Mouse (Mus musculus): Measurements from ENCODE around the gene Axin1. TPM values are rescaled to one million over a fixed set of nuclear protein-coding genes. Genes with fewer than 3 reads are reported as not detected.

The Axin1 gene
- polyA plus RNA-seq, 1 experiment from 2014 or later: 17.9 TPM

DNA sequence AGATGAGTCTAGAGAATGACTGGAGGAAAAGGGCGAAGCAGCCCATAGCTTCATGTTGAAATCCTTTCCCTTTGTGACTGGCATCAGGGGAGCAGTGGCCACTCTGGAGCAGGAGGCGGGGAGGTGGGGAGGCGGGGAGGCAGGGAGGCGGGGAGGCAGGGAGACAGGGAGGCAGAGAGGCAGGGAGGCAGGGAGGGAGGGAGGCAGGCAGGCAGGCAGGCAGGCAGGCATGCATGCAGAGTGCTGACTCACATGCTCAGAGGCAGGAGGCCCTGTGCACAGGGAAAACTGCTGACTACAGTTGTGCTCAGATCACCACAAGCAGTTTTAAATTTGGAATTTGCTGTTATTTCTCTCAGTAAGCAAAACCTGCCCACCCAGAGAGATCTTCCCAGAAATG lies 37.0 kb upstream of the Axin1 start:
- 53% methylated on average over 2 of the region's 4 CpGs for WGBS
- H3K9ac ChIP-seq (replicated peaks; ENCODE audit: low read length): no peak overlapping the region
- no peaks in the 10 kb centered on the region for H3K36me3 ChIP-seq (replicated peaks; ENCODE audit: control insufficient read depth, insufficient read depth, low read depth, low read length)
- H3K4me2 ChIP-seq (ENCODE audit: low read depth, low read length): no peak overlapping the region
- H3K4me3 ChIP-seq (ENCODE audit: low read depth, low read length): no peak overlapping the region
- DNase-seq (ENCODE audit: low spot score): peak; percentile 15
- no peaks in the 10 kb centered on the region for H3K27me3 ChIP-seq (ENCODE audit: control insufficient read depth, insufficient read depth, low read length)
- no peak overlapping the region for H3K27ac ChIP-seq (replicated peaks; ENCODE audit: low read depth, low read length)
- no peak for ATAC-seq (replicated peaks; ENCODE audit: insufficient number of reproducible peaks, low FRiP score, low TSS enrichment, low read depth)
- H3K9me3 ChIP-seq (replicated peaks; ENCODE audit: control insufficient read depth, low read length): no peaks in the 10 kb centered on the region
- no peaks in the 10 kb centered on the region for H3K4me1 ChIP-seq (ENCODE audit: control insufficient read depth, insufficient read depth, low read length)

DNA sequence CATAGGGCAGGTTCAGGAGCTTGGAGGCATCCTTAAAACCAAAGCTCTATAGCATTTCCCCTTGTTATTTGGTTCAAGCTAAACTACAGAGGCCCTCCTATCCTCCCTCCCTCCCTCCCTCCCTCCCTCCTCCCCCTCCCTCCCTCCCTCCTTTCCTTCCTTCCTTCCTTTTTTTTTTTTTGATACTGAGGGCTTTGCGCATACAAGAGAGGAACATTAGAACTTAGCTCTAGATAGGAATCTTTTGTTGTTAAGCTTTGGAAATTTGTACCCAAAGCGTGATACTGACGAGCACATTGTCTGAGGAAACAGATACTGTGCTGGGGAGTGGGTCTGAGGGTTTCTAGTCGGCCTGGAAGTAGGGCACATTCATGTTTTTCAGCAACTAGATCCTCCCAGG lies 32.9 kb upstream of the Axin1 start:
- 65% methylated on average over 4 of the region's 4 CpGs for WGBS
- H3K4me1 ChIP-seq (ENCODE audit: control insufficient read depth, insufficient read depth, low read length): no peaks in the 10 kb centered on the region
- no peak for DNase-seq (ENCODE audit: low spot score)

DNA sequence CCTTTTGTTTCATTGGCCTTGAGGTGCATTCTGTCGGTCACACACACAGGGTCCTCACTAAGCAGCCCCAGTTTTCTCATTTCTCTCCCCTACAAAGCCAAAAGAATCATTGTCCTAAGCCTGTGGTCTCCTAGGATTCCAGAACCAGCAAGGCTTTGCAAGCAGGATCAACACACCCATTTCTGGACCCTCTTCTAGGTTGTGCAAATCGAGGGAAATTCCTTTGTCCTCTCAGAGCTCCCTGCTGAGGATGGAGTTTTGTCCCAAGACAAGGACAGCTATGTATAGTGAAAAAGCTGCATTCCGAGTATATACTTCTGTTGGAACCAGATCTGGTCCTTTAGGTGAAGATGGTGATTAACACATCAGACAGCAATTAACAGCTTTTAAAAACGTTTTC lies 28.3 kb upstream of the Axin1 start:
- Histone ChIP-seq H3K27ac (replicated peaks; ENCODE audit: low read depth, low read length) (no peak overlapping the region), H3K9me3 (replicated peaks; ENCODE audit: control insufficient read depth, low read length) (no peaks in the 10 kb centered on the region), H3K9ac (replicated peaks; ENCODE audit: low read length) (no peak overlapping the region), H3K4me1 (ENCODE audit: control insufficient read depth, insufficient read depth, low read length) (0 out of 2 replicates have a peak, but pooled peaks cover 2% of the 10 kb centered on the region), H3K4me2 (ENCODE audit: low read depth, low read length) (no peak overlapping the region), H3K27me3 (ENCODE audit: control insufficient read depth, insufficient read depth, low read length) (peaks cover 40% of the 10 kb centered on the region), H3K4me3 (ENCODE audit: low read depth, low read length) (no peak overlapping the region), H3K36me3 (replicated peaks; ENCODE audit: control insufficient read depth, insufficient read depth, low read depth, low read length) (no peaks in the 10 kb centered on the region)
- DNase-seq (ENCODE audit: low spot score) (no peak), ATAC-seq (replicated peaks; ENCODE audit: insufficient number of reproducible peaks, low FRiP score, low TSS enrichment, low read depth) (no peak)
- WGBS: 20% methylated on average over 4 of the region's 4 CpGs

More for the DNA sequence above, 32.9 kb upstream of the Axin1 start:
- Histone ChIP-seq H3K27me3 (ENCODE audit: control insufficient read depth, insufficient read depth, low read length) (peaks cover under 1% of the 10 kb centered on the region), H3K4me3 (ENCODE audit: low read depth, low read length) (no peak overlapping the region), H3K9ac (replicated peaks; ENCODE audit: low read length) (no peak overlapping the region), H3K9me3 (replicated peaks; ENCODE audit: control insufficient read depth, low read length) (no peaks in the 10 kb centered on the region), H3K36me3 (replicated peaks; ENCODE audit: control insufficient read depth, insufficient read depth, low read depth, low read length) (no peaks in the 10 kb centered on the region), H3K4me2 (ENCODE audit: low read depth, low read length) (no peak overlapping the region), H3K27ac (replicated peaks; ENCODE audit: low read depth, low read length) (no peak overlapping the region)
- ATAC-seq (replicated peaks; ENCODE audit: insufficient number of reproducible peaks, low FRiP score, low TSS enrichment, low read depth): no peak

DNA sequence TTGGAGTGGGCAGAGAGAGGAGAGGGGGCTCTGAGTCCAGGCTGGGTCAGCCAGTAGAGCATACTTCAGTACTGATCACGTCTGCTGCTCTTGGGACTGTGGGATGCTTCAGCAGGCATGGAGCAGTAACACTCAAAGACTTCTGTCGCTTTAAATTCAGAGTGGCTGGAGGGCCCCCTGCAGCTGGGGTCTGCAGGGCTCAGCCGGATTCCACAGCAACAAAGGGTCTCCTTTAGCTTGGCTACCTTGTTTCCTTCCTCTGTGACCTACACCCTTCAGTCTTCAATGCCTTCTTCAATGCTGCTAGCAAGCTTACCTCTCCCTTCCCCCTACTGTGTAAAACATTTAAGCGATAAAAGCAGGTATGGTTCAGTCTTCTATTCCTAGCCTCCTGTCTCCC lies 27.5 kb upstream of the Axin1 start:
- Histone ChIP-seq H3K9me3 (replicated peaks; ENCODE audit: control insufficient read depth, low read length) (no peaks in the 10 kb centered on the region), H3K4me3 (ENCODE audit: low read depth, low read length) (no peak overlapping the region), H3K4me1 (ENCODE audit: control insufficient read depth, insufficient read depth, low read length) (0 out of 2 replicates have a peak, but pooled peaks cover 2% of the 10 kb centered on the region), H3K27me3 (ENCODE audit: control insufficient read depth, insufficient read depth, low read length) (peaks cover 48% of the 10 kb centered on the region), H3K36me3 (replicated peaks; ENCODE audit: control insufficient read depth, insufficient read depth, low read depth, low read length) (no peaks in the 10 kb centered on the region), H3K27ac (replicated peaks; ENCODE audit: low read depth, low read length) (no peak overlapping the region), H3K4me2 (ENCODE audit: low read depth, low read length) (no peak overlapping the region), H3K9ac (replicated peaks; ENCODE audit: low read length) (no peak overlapping the region)
- 2% methylated on average over 4 of the region's 4 CpGs for WGBS
- no peak for ATAC-seq (replicated peaks; ENCODE audit: insufficient number of reproducible peaks, low FRiP score, low TSS enrichment, low read depth)
- DNase-seq (ENCODE audit: low spot score): no peak

DNA sequence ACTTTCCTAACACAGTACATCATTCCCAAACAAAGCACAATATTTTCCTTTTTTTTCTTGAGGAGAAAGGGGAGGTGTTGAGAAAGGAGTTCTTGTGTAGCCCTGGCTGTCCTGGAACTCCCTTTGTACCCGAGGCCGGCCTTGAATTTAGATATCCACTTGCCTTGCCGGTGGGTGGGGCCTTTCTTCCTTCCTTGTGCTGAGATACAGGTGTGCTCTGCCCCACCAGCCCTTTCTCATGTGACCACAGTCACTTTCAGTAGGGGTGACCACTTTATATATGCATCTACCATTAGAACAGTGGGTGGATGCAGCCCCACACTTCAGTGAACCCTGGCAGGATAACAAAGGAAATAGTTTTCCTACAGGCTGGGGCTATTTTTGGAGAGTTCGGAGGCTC lies 26.8 kb upstream of the Axin1 start:
- DNase-seq (ENCODE audit: low spot score) (no peak), ATAC-seq (replicated peaks; ENCODE audit: insufficient number of reproducible peaks, low FRiP score, low TSS enrichment, low read depth) (no peak)
- Histone ChIP-seq H3K4me3 (ENCODE audit: low read depth, low read length) (no peak overlapping the region), H3K4me1 (ENCODE audit: control insufficient read depth, insufficient read depth, low read length) (0 out of 2 replicates have a peak, but pooled peaks cover 2% of the 10 kb centered on the region), H3K27me3 (ENCODE audit: control insufficient read depth, insufficient read depth, low read length) (peaks cover 48% of the 10 kb centered on the region), H3K27ac (replicated peaks; ENCODE audit: low read depth, low read length) (no peak overlapping the region), H3K9me3 (replicated peaks; ENCODE audit: control insufficient read depth, low read length) (no peaks in the 10 kb centered on the region), H3K9ac (replicated peaks; ENCODE audit: low read length) (no peak overlapping the region), H3K36me3 (replicated peaks; ENCODE audit: control insufficient read depth, insufficient read depth, low read depth, low read length) (no peaks in the 10 kb centered on the region), H3K4me2 (ENCODE audit: low read depth, low read length) (no peak overlapping the region)
- WGBS: 14% methylated on average over 4 of the region's 4 CpGs

DNA sequence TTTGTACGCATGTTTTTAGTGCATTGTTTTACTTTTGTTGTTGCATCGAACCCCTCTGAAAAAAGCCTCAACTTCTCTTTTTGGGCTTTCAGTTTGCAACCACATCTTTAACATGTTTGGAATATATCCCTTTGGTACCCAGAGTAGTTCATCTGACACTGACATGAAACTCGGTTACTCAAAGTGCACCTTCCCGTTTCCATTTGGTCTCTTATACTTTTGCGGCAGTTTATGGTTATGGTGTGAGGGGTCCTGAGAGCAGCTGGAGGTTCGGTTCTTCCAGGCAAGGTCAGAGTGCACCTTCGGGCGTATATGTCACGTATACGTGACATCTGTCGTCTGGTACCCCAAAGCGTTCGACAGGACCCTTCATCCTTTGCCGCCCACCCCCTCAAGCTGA lies 25.7 kb upstream of the Axin1 start:
- Histone ChIP-seq H3K9me3 (replicated peaks; ENCODE audit: control insufficient read depth, low read length) (no peaks in the 10 kb centered on the region), H3K4me3 (ENCODE audit: low read depth, low read length) (peak overlapping the region; percentile 65), H3K4me2 (ENCODE audit: low read depth, low read length) (peak overlapping the region; percentile 99), H3K9ac (replicated peaks; ENCODE audit: low read length) (peak overlapping the region; percentile 67), H3K27me3 (ENCODE audit: control insufficient read depth, insufficient read depth, low read length) (peaks cover 48% of the 10 kb centered on the region), H3K27ac (replicated peaks; ENCODE audit: low read depth, low read length) (no peak overlapping the region), H3K4me1 (ENCODE audit: control insufficient read depth, insufficient read depth, low read length) (0 out of 2 replicates have a peak, but pooled peaks cover 2% of the 10 kb centered on the region), H3K36me3 (replicated peaks; ENCODE audit: control insufficient read depth, insufficient read depth, low read depth, low read length) (no peaks in the 10 kb centered on the region)
- ATAC-seq (replicated peaks; ENCODE audit: insufficient number of reproducible peaks, low FRiP score, low TSS enrichment, low read depth) (no peak; the same call in 1 of the 2 replicates), DNase-seq (ENCODE audit: low spot score) (peak; percentile 9)
- 15% methylated on average over 14 of the region's 14 CpGs for WGBS

DNA sequence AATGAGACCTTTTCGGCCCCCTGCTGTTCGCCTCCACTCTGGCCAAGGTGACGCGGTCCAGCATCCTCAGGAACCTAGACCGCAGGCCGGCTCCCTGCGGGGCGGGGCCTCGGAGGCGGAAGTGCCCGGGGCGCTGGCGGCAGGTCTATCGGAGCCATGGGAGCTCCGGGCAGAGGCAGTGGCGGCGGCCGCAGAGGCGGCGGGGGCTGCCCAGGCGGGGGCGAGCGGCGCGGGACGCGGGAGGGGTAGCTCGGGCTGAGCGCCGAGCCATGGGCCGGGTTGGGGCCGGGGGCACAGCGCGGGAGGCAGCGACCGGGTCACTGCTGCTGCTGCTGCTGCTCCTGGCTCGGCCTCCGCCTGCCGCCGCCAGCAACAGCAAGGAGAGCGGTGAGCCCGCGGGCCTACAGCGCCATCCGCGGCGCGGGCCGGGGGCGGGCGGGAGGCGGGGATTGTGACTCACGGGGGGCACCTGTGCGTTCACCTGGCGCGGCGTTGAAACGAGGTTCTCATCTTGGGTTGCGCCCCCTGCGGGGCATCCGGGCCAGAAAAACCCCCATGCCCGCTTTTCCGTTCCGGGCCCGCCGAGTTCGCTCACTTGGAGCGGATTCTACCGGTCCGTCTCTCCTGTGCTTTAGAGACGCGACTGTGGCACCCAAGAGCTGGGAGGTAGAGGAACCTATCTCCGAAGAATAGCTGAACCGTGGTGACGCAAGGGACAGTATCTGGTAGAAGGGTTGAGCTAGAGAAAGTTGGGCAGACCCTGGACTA lies 25.1 kb upstream of the Axin1 start, which contains the start of gene Tmem8:
Tmem8 (plus strand) TSS at position 119 of the 768 bp plus-strand sequence.
- Histone ChIP-seq H3K9ac (replicated peaks; ENCODE audit: low read length) (peak within 1 kb of the TSS; percentile 67), H3K9me3 (replicated peaks; ENCODE audit: control insufficient read depth, low read length) (no peaks in the 10 kb centered on the region), H3K27me3 (ENCODE audit: control insufficient read depth, insufficient read depth, low read length) (peaks cover 48% of the 10 kb centered on the region), H3K36me3 (replicated peaks; ENCODE audit: control insufficient read depth, insufficient read depth, low read depth, low read length) (no peaks in the 10 kb centered on the region), H3K4me2 (ENCODE audit: low read depth, low read length) (peak within 1 kb of the TSS; percentile 99), H3K4me1 (ENCODE audit: control insufficient read depth, insufficient read depth, low read length) (0 out of 2 replicates have a peak, but pooled peaks cover 2% of the 10 kb centered on the region), H3K4me3 (ENCODE audit: low read depth, low read length) (peak within 1 kb of the TSS; percentile 65), H3K27ac (replicated peaks; ENCODE audit: low read depth, low read length) (no peak within 1 kb of the TSS)
- DNase-seq (ENCODE audit: low spot score): peak; percentile 69
- peak; percentile 50 for ATAC-seq (replicated peaks; ENCODE audit: insufficient number of reproducible peaks, low FRiP score, low TSS enrichment, low read depth)
- WGBS: under 1% methylated on average over 59 of the region's 75 CpGs

DNA sequence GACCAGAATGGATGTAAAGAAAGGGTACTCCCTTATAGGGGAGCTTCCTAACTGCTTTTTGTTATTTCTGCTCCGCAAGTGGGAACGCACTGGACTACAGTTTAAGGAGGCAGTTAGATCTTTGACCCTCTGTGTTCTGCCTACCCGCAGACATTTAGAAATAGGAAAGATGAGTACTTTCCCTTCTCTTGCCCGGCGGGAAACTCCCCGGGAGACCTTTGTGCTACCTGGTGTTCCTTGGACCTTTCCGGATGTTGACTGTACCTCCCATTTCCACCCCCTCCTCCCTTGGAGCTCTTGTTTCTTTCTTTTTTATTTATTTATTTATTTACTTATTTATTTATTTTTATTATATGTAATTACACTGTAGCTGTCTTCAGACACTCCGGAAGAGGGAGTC lies 24.4 kb upstream of the Axin1 start:
- DNase-seq (ENCODE audit: low spot score) (no peak), ATAC-seq (replicated peaks; ENCODE audit: insufficient number of reproducible peaks, low FRiP score, low TSS enrichment, low read depth) (no peak)
- Histone ChIP-seq H3K4me1 (ENCODE audit: control insufficient read depth, insufficient read depth, low read length) (0 out of 2 replicates have a peak, but pooled peaks cover 2% of the 10 kb centered on the region), H3K9ac (replicated peaks; ENCODE audit: low read length) (no peak overlapping the region; the same call in 1 of the 2 replicates), H3K4me3 (ENCODE audit: low read depth, low read length) (peak overlapping the region; percentile 65), H3K27ac (replicated peaks; ENCODE audit: low read depth, low read length) (no peak overlapping the region), H3K27me3 (ENCODE audit: control insufficient read depth, insufficient read depth, low read length) (peaks cover 48% of the 10 kb centered on the region), H3K9me3 (replicated peaks; ENCODE audit: control insufficient read depth, low read length) (no peaks in the 10 kb centered on the region), H3K36me3 (replicated peaks; ENCODE audit: control insufficient read depth, insufficient read depth, low read depth, low read length) (no peaks in the 10 kb centered on the region), H3K4me2 (ENCODE audit: low read depth, low read length) (peak overlapping the region; percentile 99)
- WGBS: 13% methylated on average over 8 of the region's 8 CpGs
